Mouse (Mus musculus) lung, postnatal 0 days (tissue): Measurements from ENCODE around the gene Bace2. TPM values are rescaled to one million over a fixed set of nuclear protein-coding genes. Genes with fewer than 3 reads are reported as not detected.

ENCODE experiments used
- ATAC-seq: fragments of 200-750 bp; cut with Nextera tagmentation; 2 replicates; pipeline ENCODE4 v1.8.0; 2017; ENCODE audit warnings: moderate library complexity
- DNase-seq: peaks from one replicate; pipeline ENCODE4 v3.0.0-alpha.2; 2016; ENCODE audit warnings: low spot score
- H3K27ac ChIP-seq: fragments of 300-500 bp; sonication (generic); 2 replicates; pipeline ENCODE4 v1.5.1; 2014; ENCODE audit warnings: antibody characterized with exemption, mild to moderate bottlenecking, low read length, mixed read lengths
- H3K27me3 ChIP-seq: fragments of 300-500 bp; sonication (generic); replicated peaks from 2 replicates; pipeline ENCODE4 v1.6.1; 2014; ENCODE audit warnings: low read length, mixed read lengths; ENCODE audit not compliant: insufficient read depth
- H3K36me3 ChIP-seq: fragments of 300-500 bp; sonication (generic); 2 replicates; pipeline ENCODE4 v1.6.1; 2014; ENCODE audit warnings: low read length, mixed read lengths; ENCODE audit not compliant: insufficient read depth
- H3K4me1 ChIP-seq: fragments of 300-500 bp; sonication (generic); 2 replicates; pipeline ENCODE4 v1.6.1; 2014; ENCODE audit warnings: antibody characterized with exemption, low read depth, low read length, mixed read lengths; ENCODE audit not compliant: insufficient read depth
- H3K4me2 ChIP-seq: fragments of 300-500 bp; sonication (generic); replicated peaks from 2 replicates; pipeline ENCODE4 v1.6.1; 2014; ENCODE audit warnings: low read depth, mild to moderate bottlenecking, low read length, moderate library complexity, mixed read lengths
- H3K4me3 ChIP-seq: fragments of 300-500 bp; sonication (generic); 2 replicates; pipeline ENCODE4 v1.5.1; 2014; ENCODE audit warnings: low read depth, low read length
- H3K9ac ChIP-seq: fragments of 300-500 bp; sonication (generic); replicated peaks from 2 replicates; pipeline ENCODE4 v1.6.1; 2014; ENCODE audit warnings: low read depth, mild to moderate bottlenecking
- H3K9me3 ChIP-seq: fragments of 300-500 bp; sonication (generic); 2 replicates; pipeline ENCODE4 v1.6.1; 2016; ENCODE audit warnings: low read length, mixed read lengths
- CTCF ChIP-seq: IDR thresholded peaks from 2 replicates; pipeline ENCODE4 v1.5.1; 2016; ENCODE audit warnings: antibody characterized with exemption, mild to moderate bottlenecking
- EP300 ChIP-seq: IDR thresholded peaks from 2 replicates; pipeline ENCODE4 v1.6.1; 2016; ENCODE audit warnings: antibody characterized with exemption, mild to moderate bottlenecking, control low read depth
- WGBS: fragments of 180-500 bp; shearing (Covaris S2); extraction: QIAGEN DNeasy Blood & Tissue Kit; methylation state at CpG from one replicate; pipeline ENCODE4 v1.1.7; 2014; 5-methylcytosine and 5-hydroxymethylcytosine counted together
- polyA plus RNA-seq: library from polyadenylated mRNA; unstranded; fragments of >200 nt; fragmentation: Nextera tagmentation; extraction: Ambion mirVana; gene quantifications from 2 replicates; pipeline ENCODE4 v1.2.1, GENCODE M21; 2015

Bace2 gene
- polyA plus RNA-seq, 1 experiment from 2014 or later: 16.2 TPM

- no peak for DNase-seq
- H3K27ac ChIP-seq: no peak overlapping the region
- no peak overlapping the region for H3K4me2 ChIP-seq
- no peak for ATAC-seq
- no peaks in the 10 kb centered on the region for H3K4me1 ChIP-seq
- TF ChIP-seq CTCF (no peak), EP300 (no peak)
- no peaks in the 10 kb centered on the region for H3K27me3 ChIP-seq
- H3K9ac ChIP-seq: no peak overlapping the region
- H3K36me3 ChIP-seq: no peaks in the 10 kb centered on the region
- no peaks in the 10 kb centered on the region for H3K9me3 ChIP-seq
- no peak overlapping the region for H3K4me3 ChIP-seq
These were observed 90.8 kb downstream of the Bace2 start for GRCm38 (mm10) chr16:97447386-97447785.

- H3K9ac ChIP-seq: no peak overlapping the region
- H3K27ac ChIP-seq: no peak overlapping the region
- no peaks in the 10 kb centered on the region for H3K4me1 ChIP-seq
- no peak for ATAC-seq
- no peaks in the 10 kb centered on the region for H3K36me3 ChIP-seq
- no peak for DNase-seq
- H3K9me3 ChIP-seq: no peaks in the 10 kb centered on the region
- TF ChIP-seq CTCF (no peak), EP300 (no peak)
- no peak overlapping the region for H3K4me2 ChIP-seq
- no peaks in the 10 kb centered on the region for H3K27me3 ChIP-seq
- no peak overlapping the region for H3K4me3 ChIP-seq
- WGBS: 77% methylated on average over 1 of the region's 1 CpGs
These were observed 103.3 kb downstream of the Bace2 start for GRCm38 (mm10) chr16:97459831-97460230.

GRCm38 (mm10) chr16:97461271-97461670 is 104.7 kb downstream of the Bace2 start:
- 64% methylated on average over 2 of the region's 2 CpGs for WGBS
- TF ChIP-seq CTCF (no peak), EP300 (no peak)
- H3K9me3 ChIP-seq: no peaks in the 10 kb centered on the region
- no peaks in the 10 kb centered on the region for H3K4me1 ChIP-seq
- no peak overlapping the region for H3K4me2 ChIP-seq
- H3K4me3 ChIP-seq: no peak overlapping the region
- H3K36me3 ChIP-seq: no peaks in the 10 kb centered on the region
- H3K27me3 ChIP-seq: no peaks in the 10 kb centered on the region
- no peak for DNase-seq
- ATAC-seq: no peak
- H3K27ac ChIP-seq: no peak overlapping the region
- H3K9ac ChIP-seq: no peak overlapping the region

- Histone ChIP-seq H3K9ac (no peak within 1 kb of the TSS), H3K4me2 (no peak within 1 kb of the TSS), H3K4me1 (no peaks in the 10 kb centered on the region), H3K9me3 (no peaks in the 10 kb centered on the region), H3K27ac (no peak within 1 kb of the TSS), H3K4me3 (no peak within 1 kb of the TSS), H3K27me3 (no peaks in the 10 kb centered on the region), H3K36me3 (no peaks in the 10 kb centered on the region)
- ATAC-seq (peak; percentile 78), DNase-seq (peak; percentile 52)
- no peak for TF ChIP-seq CTCF
- no peak for TF ChIP-seq EP300
- 26% methylated on average over 4 of the region's 4 CpGs for WGBS
These were observed 106.1 kb downstream of the Bace2 start, which contains the start of gene Mx1 for GRCm38 (mm10) chr16:97462481-97463181. Gene Mx1 (minus strand): TSS chr16:97462907.

- peak; percentile 77 for TF ChIP-seq CTCF
- TF ChIP-seq EP300: no peak
- Histone ChIP-seq H3K4me1 (no peaks in the 10 kb centered on the region), H3K27ac (no peak overlapping the region), H3K36me3 (no peaks in the 10 kb centered on the region), H3K9me3 (no peaks in the 10 kb centered on the region), H3K4me3 (no peak overlapping the region), H3K4me2 (no peak overlapping the region), H3K27me3 (no peaks in the 10 kb centered on the region), H3K9ac (no peak overlapping the region)
- peak; percentile 37 for DNase-seq
- WGBS: 44% methylated on average over 4 of the region's 4 CpGs
- no peak for ATAC-seq
These were observed 109.8 kb downstream of the Bace2 start for GRCm38 (mm10) chr16:97466182-97466957.

GRCm38 (mm10) chr16:97467472-97467871 is 110.9 kb downstream of the Bace2 start:
- no peak overlapping the region for H3K27ac ChIP-seq
- ATAC-seq (no peak), DNase-seq (no peak)
- no peaks in the 10 kb centered on the region for H3K4me1 ChIP-seq
- H3K9ac ChIP-seq: no peak overlapping the region
- no peak overlapping the region for H3K4me3 ChIP-seq
- no peaks in the 10 kb centered on the region for H3K9me3 ChIP-seq
- no peaks in the 10 kb centered on the region for H3K27me3 ChIP-seq
- TF ChIP-seq EP300: no peak
- TF ChIP-seq CTCF: no peak
- no peak overlapping the region for H3K4me2 ChIP-seq
- H3K36me3 ChIP-seq: no peaks in the 10 kb centered on the region
- WGBS: 38% methylated on average over 3 of the region's 3 CpGs
